Mouse (Mus musculus) CH12.LX (cell line): Measurements from ENCODE around the gene Med25.

Source experiments
- CTCF ChIP-seq, 2 experiments: IDR thresholded peaks in 1 of 2; conservative IDR thresholded peaks in 1 of 2; 2 replicates each; pipeline ENCODE4 v1.5.1; 2011 to 2012; ENCODE audit warnings: low read depth in 2 of 2, low read length in 2 of 2, improper control_type of control experiment in 1 of 2, inconsistent platforms in 1 of 2, mild to moderate bottlenecking in 1 of 2, moderate library complexity in 1 of 2
- ETS1 ChIP-seq: conservative IDR thresholded peaks from 2 replicates; pipeline ENCODE4 v1.6.1; 2012; ENCODE audit warnings: low read depth, mild to moderate bottlenecking, inconsistent platforms, low read length, improper control_type of control experiment, moderate library complexity
- HCFC1 ChIP-seq: IDR thresholded peaks from 2 replicates; pipeline ENCODE4 v1.6.1; 2012; ENCODE audit warnings: low read depth, mild to moderate bottlenecking, inconsistent platforms, low read length, improper control_type of control experiment
- POLR2A ChIP-seq: IDR thresholded peaks from 2 replicates; pipeline ENCODE4 v1.6.1; 2011; ENCODE audit warnings: low read depth, mild to moderate bottlenecking, improper control_type of control experiment, low read length
- POLR2AphosphoS2 ChIP-seq: IDR thresholded peaks from 2 replicates; pipeline ENCODE4 v1.6.1; 2011; ENCODE audit warnings: low read depth, low read length, improper control_type of control experiment
- ZMIZ1 ChIP-seq: IDR thresholded peaks from 2 replicates; pipeline ENCODE4 v1.6.1; 2012; ENCODE audit warnings: low read depth, mild to moderate bottlenecking, inconsistent platforms, low read length, improper control_type of control experiment

GRCm38 (mm10) chr7:44854356-44855031 lies 38.0 kb downstream of the Med25 start:
- TF ChIP-seq CTCF (conservative IDR thresholded peaks at IDR 0.05 in 1 of 2, IDR thresholded peaks at IDR 0.05 in 1 of 2; ENCODE audit: low read depth in 2 of 2, low read length in 2 of 2) (no peak), POLR2AphosphoS2 (0 out of 2 replicates have a peak, but pooled peaks have one; percentile 53), HCFC1 (peak; percentile 69), POLR2A (peak; percentile 77), ETS1 (no peak), ZMIZ1 (no peak; the same call in 1 of the 2 replicates)
